Mouse (Mus musculus) forebrain, embryonic 11.5 days (tissue): ENCODE data around the gene Nrg3. TPM values are rescaled to one million over a fixed set of nuclear protein-coding genes. Genes with fewer than 3 reads are reported as not detected.

Experiments used
- ATAC-seq: fragments of 200-750 bp; cut with Nextera tagmentation; replicated peaks from 2 replicates; pipeline ENCODE4 v1.8.0; 2017; ENCODE audit warnings: moderate TSS enrichment; ENCODE audit not compliant: low FRiP score
- DNase-seq: peaks from one replicate; pipeline ENCODE4 v3.0.0-alpha.2; 2017; ENCODE audit warnings: low spot score
- H3K27ac ChIP-seq: fragments of 300-500 bp; sonication (generic); 2 replicates; pipeline ENCODE4 v1.5.1; 2014; ENCODE audit warnings: low read depth, low read length
- H3K27me3 ChIP-seq: fragments of 300-500 bp; sonication (generic); 2 replicates; pipeline ENCODE4 v1.6.1; 2014; ENCODE audit warnings: mild to moderate bottlenecking, low read length, mixed read lengths; ENCODE audit not compliant: control insufficient read depth, insufficient read depth
- H3K36me3 ChIP-seq: fragments of 300-500 bp; sonication (generic); 2 replicates; pipeline ENCODE4 v1.6.1; 2014; ENCODE audit warnings: mild to moderate bottlenecking, low read length, moderate library complexity, mixed read lengths; ENCODE audit not compliant: control insufficient read depth, insufficient read depth
- H3K4me1 ChIP-seq: fragments of 300-500 bp; sonication (generic); replicated peaks from 2 replicates; pipeline ENCODE4 v1.6.1; 2014; ENCODE audit warnings: low read length, mixed read lengths; ENCODE audit not compliant: control insufficient read depth, insufficient read depth
- H3K4me2 ChIP-seq: fragments of 300-500 bp; sonication (generic); 2 replicates; pipeline ENCODE4 v1.6.1; 2014; ENCODE audit warnings: low read depth, mild to moderate bottlenecking, low read length, moderate library complexity, mixed read lengths; ENCODE audit not compliant: severe bottlenecking
- H3K4me3 ChIP-seq: fragments of 300-500 bp; sonication (generic); 2 replicates; pipeline ENCODE4 v1.5.1; 2014; ENCODE audit warnings: low read depth, low read length
- H3K9ac ChIP-seq: fragments of 300-500 bp; sonication (generic); 2 replicates; pipeline ENCODE4 v1.6.1; 2014; ENCODE audit warnings: low read length
- H3K9me3 ChIP-seq: fragments of 300-500 bp; sonication (generic); 2 replicates; pipeline ENCODE4 v1.6.1; 2016; ENCODE audit warnings: low read length, mixed read lengths; ENCODE audit not compliant: control insufficient read depth
- WGBS: fragments of 180-500 bp; shearing (Covaris S2); extraction: QIAGEN DNeasy Blood & Tissue Kit; methylation state at CpG from one replicate; pipeline ENCODE4 v1.1.7; 2014; 5-methylcytosine and 5-hydroxymethylcytosine counted together
- polyA plus RNA-seq: library from polyadenylated mRNA; unstranded; fragments of >200 nt; fragmentation: Nextera tagmentation; extraction: Ambion mirVana; gene quantifications from 2 replicates; pipeline ENCODE4 v1.2.1, GENCODE M21; 2014

Gene Nrg3
- polyA plus RNA-seq, 1 experiment from 2014 or later: 2.1 TPM

- no peak overlapping the region for H3K27ac ChIP-seq
- H3K4me3 ChIP-seq: no peak overlapping the region
- no peaks in the 10 kb centered on the region for H3K27me3 ChIP-seq
- no peaks in the 10 kb centered on the region for H3K4me1 ChIP-seq
- no peak for DNase-seq
- H3K9ac ChIP-seq: no peak overlapping the region
- no peaks in the 10 kb centered on the region for H3K36me3 ChIP-seq
- WGBS: 32% methylated on average over 9 of the region's 9 CpGs
- H3K9me3 ChIP-seq: no peaks in the 10 kb centered on the region
- no peak for ATAC-seq
- H3K4me2 ChIP-seq: no peak overlapping the region
These were observed 59.6 kb downstream of the Nrg3 start for GRCm38 (mm10) chr14:39413270-39413669.

GRCm38 (mm10) chr14:39386845-39387244 is 86.0 kb downstream of the Nrg3 start:
- H3K9me3 ChIP-seq: no peaks in the 10 kb centered on the region
- H3K36me3 ChIP-seq: no peaks in the 10 kb centered on the region

GRCm38 (mm10) chr14:39381321-39381720 is 91.6 kb downstream of the Nrg3 start:
- DNase-seq (no peak), ATAC-seq (no peak)
- no peak overlapping the region for H3K4me2 ChIP-seq
- no peaks in the 10 kb centered on the region for H3K4me1 ChIP-seq
- H3K36me3 ChIP-seq: no peaks in the 10 kb centered on the region
- H3K27ac ChIP-seq: no peak overlapping the region
- no peak overlapping the region for H3K9ac ChIP-seq
- no peak overlapping the region for H3K4me3 ChIP-seq
- H3K9me3 ChIP-seq: no peaks in the 10 kb centered on the region
- H3K27me3 ChIP-seq: no peaks in the 10 kb centered on the region

More at GRCm38 (mm10) chr14:39386845-39387244, 86.0 kb downstream of the Nrg3 start:
- Histone ChIP-seq H3K4me1 (no peaks in the 10 kb centered on the region), H3K27ac (no peak overlapping the region), H3K4me3 (no peak overlapping the region), H3K9ac (no peak overlapping the region), H3K27me3 (no peaks in the 10 kb centered on the region), H3K4me2 (no peak overlapping the region)
- ATAC-seq: no peak
- no peak for DNase-seq

GRCm38 (mm10) chr14:39373220-39373619 is 99.7 kb downstream of the Nrg3 start:
- no peak overlapping the region for H3K4me3 ChIP-seq
- H3K9ac ChIP-seq: no peak overlapping the region
- DNase-seq: no peak
- no peaks in the 10 kb centered on the region for H3K36me3 ChIP-seq
- H3K4me1 ChIP-seq: no peaks in the 10 kb centered on the region
- no peak overlapping the region for H3K4me2 ChIP-seq
- 97% methylated on average over 1 of the region's 1 CpGs for WGBS
- no peaks in the 10 kb centered on the region for H3K9me3 ChIP-seq
- no peak for ATAC-seq
- no peaks in the 10 kb centered on the region for H3K27me3 ChIP-seq
- H3K27ac ChIP-seq: no peak overlapping the region

DNA sequence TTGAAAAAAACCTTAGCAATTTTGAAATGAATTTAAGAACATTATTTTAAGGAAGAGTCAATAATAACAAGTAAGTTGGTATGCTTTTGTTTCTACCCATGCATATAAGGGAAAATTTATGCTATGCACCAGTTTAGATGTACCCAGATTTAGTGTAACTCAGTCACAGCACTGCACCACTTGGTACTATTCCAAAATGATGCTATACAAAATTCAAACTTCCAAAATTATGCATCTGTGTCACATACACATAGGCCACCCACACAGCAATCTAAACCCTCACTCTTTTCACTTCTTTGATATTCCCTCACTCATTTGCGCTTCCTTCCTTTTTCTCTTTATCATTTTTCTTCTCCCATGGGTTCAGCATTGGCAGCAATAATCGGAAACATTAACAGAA is 116.6 kb downstream of the Nrg3 start:
- Histone ChIP-seq H3K27me3 (no peaks in the 10 kb centered on the region), H3K4me3 (no peak overlapping the region), H3K9me3 (no peaks in the 10 kb centered on the region), H3K4me1 (no peaks in the 10 kb centered on the region), H3K9ac (no peak overlapping the region), H3K27ac (no peak overlapping the region), H3K4me2 (no peak overlapping the region), H3K36me3 (no peaks in the 10 kb centered on the region)
- DNase-seq: no peak
- 90% methylated on average over 2 of the region's 2 CpGs for WGBS
- no peak for ATAC-seq

- H3K4me2 ChIP-seq: no peak overlapping the region
These were observed 120.7 kb downstream of the Nrg3 start for GRCm38 (mm10) chr14:39351979-39352737.

DNA sequence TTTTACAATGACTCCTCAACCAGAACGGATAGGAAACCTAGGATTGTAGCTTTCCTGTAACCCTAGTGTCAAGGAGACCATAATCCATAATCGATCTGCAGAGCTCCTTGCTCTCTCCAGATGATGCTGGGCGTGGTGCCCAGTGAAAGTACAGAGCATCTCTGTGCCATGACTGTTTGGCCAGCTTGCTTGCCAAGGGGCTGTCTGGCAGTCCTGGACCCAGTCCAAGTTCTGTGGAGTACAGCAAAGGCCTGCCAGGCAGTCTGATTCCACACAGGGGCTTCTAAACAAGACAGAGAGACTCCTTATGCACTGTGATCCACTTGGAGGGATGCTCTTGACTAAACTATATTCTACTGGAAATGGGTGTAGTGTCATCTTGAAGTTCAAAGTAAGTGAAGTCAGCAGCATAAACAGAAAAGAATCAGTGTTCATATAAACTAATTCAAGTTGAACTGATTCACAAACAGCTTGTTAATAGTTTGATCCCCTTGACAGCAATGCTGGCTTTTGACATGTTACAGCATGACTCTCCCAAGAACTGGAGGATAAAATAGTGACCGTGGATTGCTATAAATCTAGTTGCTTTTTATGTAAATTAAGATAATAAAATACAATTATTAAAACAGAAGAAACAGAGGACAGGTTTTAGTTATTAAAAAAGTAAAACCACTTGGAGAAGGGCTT is 155.3 kb downstream of the Nrg3 start:
- ATAC-seq: no peak
- H3K4me3 ChIP-seq: no peak overlapping the region
- no peak overlapping the region for H3K9ac ChIP-seq
- DNase-seq: no peak
- H3K27ac ChIP-seq: no peak overlapping the region
- no peaks in the 10 kb centered on the region for H3K9me3 ChIP-seq
- no peaks in the 10 kb centered on the region for H3K36me3 ChIP-seq
- H3K4me1 ChIP-seq: no peaks in the 10 kb centered on the region
- H3K4me2 ChIP-seq: no peak overlapping the region
- WGBS: 85% methylated on average over 4 of the region's 4 CpGs
- no peaks in the 10 kb centered on the region for H3K27me3 ChIP-seq

More at GRCm38 (mm10) chr14:39351979-39352737, 120.7 kb downstream of the Nrg3 start:
- WGBS: 79% methylated on average over 4 of the region's 4 CpGs
- H3K9me3 ChIP-seq: no peaks in the 10 kb centered on the region
- H3K27ac ChIP-seq: no peak overlapping the region
- H3K27me3 ChIP-seq: no peaks in the 10 kb centered on the region
- no peak for ATAC-seq
- H3K4me1 ChIP-seq: no peaks in the 10 kb centered on the region
- H3K9ac ChIP-seq: no peak overlapping the region
- H3K4me3 ChIP-seq: no peak overlapping the region
- no peak for DNase-seq
- no peaks in the 10 kb centered on the region for H3K36me3 ChIP-seq

DNA sequence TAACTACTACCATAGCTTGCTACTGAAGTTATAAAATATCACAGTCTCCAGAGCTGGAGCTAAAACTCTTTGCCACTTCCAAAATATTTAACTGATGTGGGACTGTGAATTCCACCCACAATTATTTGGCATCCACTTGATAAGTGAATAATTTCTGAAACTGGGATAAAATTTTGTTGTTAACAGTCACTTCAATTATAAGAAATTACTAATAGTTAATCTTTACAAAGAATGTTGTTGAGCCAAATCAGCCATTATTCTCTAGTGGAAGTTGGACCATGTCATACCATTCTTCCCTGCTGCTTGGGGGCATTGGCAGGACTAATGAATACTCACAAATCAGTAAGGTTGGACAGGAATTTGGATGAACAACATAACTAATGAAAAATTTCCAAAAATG is 158.8 kb downstream of the Nrg3 start:
- Histone ChIP-seq H3K9me3 (no peaks in the 10 kb centered on the region), H3K36me3 (no peaks in the 10 kb centered on the region), H3K27ac (no peak overlapping the region), H3K4me2 (no peak overlapping the region), H3K4me1 (no peaks in the 10 kb centered on the region), H3K9ac (no peak overlapping the region), H3K27me3 (no peaks in the 10 kb centered on the region), H3K4me3 (no peak overlapping the region)
- no peak for ATAC-seq
- DNase-seq: no peak

DNA sequence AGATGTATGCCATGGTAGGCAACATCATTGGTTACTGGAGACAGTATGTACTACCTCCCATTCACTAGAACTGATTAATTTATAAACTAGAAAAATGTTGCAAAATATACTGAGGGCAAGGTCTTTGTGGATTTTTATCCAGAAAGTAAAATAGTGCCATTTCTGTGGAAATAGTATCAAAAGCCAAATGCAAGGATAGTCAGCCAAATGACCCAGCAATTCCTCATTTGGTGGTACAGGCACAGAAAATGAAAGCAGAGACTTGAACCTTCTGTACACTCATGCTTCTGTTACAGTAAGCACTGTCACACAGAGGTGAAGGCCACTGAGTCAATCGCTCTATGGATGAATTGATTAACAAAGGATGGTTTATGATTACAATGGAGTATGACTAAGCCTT is 207.8 kb downstream of the Nrg3 start:
- Histone ChIP-seq H3K4me3 (no peak overlapping the region), H3K9me3 (no peaks in the 10 kb centered on the region), H3K27ac (no peak overlapping the region), H3K4me1 (no peaks in the 10 kb centered on the region), H3K4me2 (no peak overlapping the region), H3K27me3 (no peaks in the 10 kb centered on the region), H3K36me3 (no peaks in the 10 kb centered on the region), H3K9ac (no peak overlapping the region)
- WGBS: 92% methylated on average over 1 of the region's 1 CpGs
- no peak for DNase-seq
- ATAC-seq: no peak
